Mouse (Mus musculus) liver, embryonic 15.5 days (tissue): ENCODE measurements around the gene Serpina3n. TPM values are rescaled to one million over a fixed set of nuclear protein-coding genes. Genes with fewer than 3 reads are reported as not detected.

ENCODE experiments used
- ATAC-seq: fragments of 200-750 bp; cut with Nextera tagmentation; 2 replicates; pipeline ENCODE4 v1.8.0; 2017; ENCODE audit warnings: moderate number of reproducible peaks, mild to moderate bottlenecking, moderate library complexity; ENCODE audit not compliant: insufficient read depth
- H3K27ac ChIP-seq: fragments of 300-500 bp; sonication (generic); replicated peaks from 2 replicates; pipeline ENCODE4 v1.5.1; 2015; ENCODE audit warnings: mild to moderate bottlenecking, inconsistent platforms
- H3K27me3 ChIP-seq: fragments of 300-500 bp; sonication (generic); 2 replicates; pipeline ENCODE4 v1.6.1; 2015; ENCODE audit warnings: mild to moderate bottlenecking, inconsistent platforms
- H3K36me3 ChIP-seq: fragments of 300-500 bp; sonication (generic); replicated peaks from 2 replicates; pipeline ENCODE4 v1.6.1; 2015; ENCODE audit warnings: moderate library complexity, mild to moderate bottlenecking, inconsistent platforms
- H3K4me1 ChIP-seq: fragments of 300-500 bp; sonication (generic); replicated peaks from 2 replicates; pipeline ENCODE4 v1.6.1; 2015; ENCODE audit warnings: inconsistent platforms
- H3K4me2 ChIP-seq: fragments of 300-500 bp; sonication (generic); 2 replicates; pipeline ENCODE4 v1.6.1; 2015; ENCODE audit warnings: moderate library complexity, mild to moderate bottlenecking, inconsistent platforms
- H3K4me3 ChIP-seq: fragments of 300-500 bp; sonication (generic); replicated peaks from 2 replicates; pipeline ENCODE4 v1.5.1; 2015; ENCODE audit warnings: mild to moderate bottlenecking, inconsistent platforms
- H3K9ac ChIP-seq: fragments of 300-500 bp; sonication (generic); 2 replicates; pipeline ENCODE4 v1.6.1; 2015; ENCODE audit warnings: moderate library complexity, mild to moderate bottlenecking, inconsistent platforms
- H3K9me3 ChIP-seq: fragments of 300-500 bp; sonication (generic); replicated peaks from 2 replicates; pipeline ENCODE4 v1.6.1; 2016; ENCODE audit warnings: inconsistent platforms
- WGBS: fragments of 180-500 bp; shearing (Covaris S2); methylation state at CpG from one replicate; pipeline ENCODE4 v1.1.7; 2015; ENCODE audit warnings: mixed read lengths; ENCODE audit not compliant: insufficient replicate concordance; 5-methylcytosine and 5-hydroxymethylcytosine counted together
- polyA plus RNA-seq: library from polyadenylated mRNA; unstranded; fragments of >200 nt; fragmentation: Nextera tagmentation; extraction: Ambion mirVana; gene quantifications from 2 replicates; pipeline ENCODE4 v1.2.1, GENCODE M21; 2015

Serpina3n gene
- polyA plus RNA-seq, 1 experiment from 2014 or later: 1.0 TPM

DNA sequence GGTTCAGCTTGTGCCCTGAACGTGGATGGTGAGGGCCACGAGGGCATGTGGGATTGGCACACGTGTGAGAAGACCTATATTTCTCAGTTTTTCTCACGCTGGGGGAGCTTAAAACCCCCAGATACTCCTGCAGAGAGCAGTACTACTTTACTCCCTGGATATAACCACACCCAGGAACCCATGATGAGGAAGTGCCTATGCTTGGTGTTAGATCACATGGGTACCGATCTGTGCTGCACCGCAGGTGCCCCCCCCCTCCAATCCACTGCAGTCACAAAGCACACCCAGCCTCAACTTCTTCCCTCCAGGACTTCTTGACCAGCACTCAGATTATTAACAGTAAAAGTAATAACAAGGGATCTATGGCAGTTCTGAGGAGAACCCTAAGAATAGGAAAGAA, 6.0 kb downstream of the Serpina3n start:
- Histone ChIP-seq H3K4me2 (no peak overlapping the region), H3K4me3 (no peak overlapping the region)
- WGBS: 53% methylated on average over 6 of the region's 6 CpGs

DNA sequence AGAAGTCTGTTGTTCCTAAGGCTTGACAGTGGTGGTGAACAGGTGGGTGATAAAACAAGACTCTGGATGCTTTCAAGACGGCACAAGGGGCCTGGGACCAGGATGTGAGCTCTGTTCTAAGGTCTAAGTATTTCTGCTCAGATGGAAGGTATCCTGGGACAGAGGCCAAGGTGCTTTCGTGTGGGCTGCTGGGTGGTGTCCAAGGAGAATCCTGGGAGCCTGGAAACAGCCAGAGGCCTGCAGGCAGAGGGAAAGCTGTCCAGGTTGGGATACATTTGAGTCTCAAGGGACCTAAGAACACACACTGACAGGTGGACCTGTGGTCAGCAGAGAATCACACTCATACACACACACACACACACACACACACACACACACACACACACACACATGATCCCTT, 8.0 kb downstream of the Serpina3n start:
- no peaks in the 10 kb centered on the region for H3K9me3 ChIP-seq
- no peak overlapping the region for H3K4me3 ChIP-seq
- H3K4me1 ChIP-seq: no peaks in the 10 kb centered on the region
- no peak overlapping the region for H3K4me2 ChIP-seq
- 38% methylated on average over 2 of the region's 2 CpGs for WGBS
- no peak overlapping the region for H3K27ac ChIP-seq
- H3K27me3 ChIP-seq: no peaks in the 10 kb centered on the region
- no peak overlapping the region for H3K9ac ChIP-seq
- no peak for ATAC-seq
- H3K36me3 ChIP-seq: no peaks in the 10 kb centered on the region

More for the DNA sequence above, 6.0 kb downstream of the Serpina3n start:
- no peaks in the 10 kb centered on the region for H3K27me3 ChIP-seq
- no peaks in the 10 kb centered on the region for H3K36me3 ChIP-seq
- H3K9ac ChIP-seq: no peak overlapping the region
- no peak for ATAC-seq
- no peaks in the 10 kb centered on the region for H3K4me1 ChIP-seq
- no peak overlapping the region for H3K27ac ChIP-seq
- no peaks in the 10 kb centered on the region for H3K9me3 ChIP-seq

DNA sequence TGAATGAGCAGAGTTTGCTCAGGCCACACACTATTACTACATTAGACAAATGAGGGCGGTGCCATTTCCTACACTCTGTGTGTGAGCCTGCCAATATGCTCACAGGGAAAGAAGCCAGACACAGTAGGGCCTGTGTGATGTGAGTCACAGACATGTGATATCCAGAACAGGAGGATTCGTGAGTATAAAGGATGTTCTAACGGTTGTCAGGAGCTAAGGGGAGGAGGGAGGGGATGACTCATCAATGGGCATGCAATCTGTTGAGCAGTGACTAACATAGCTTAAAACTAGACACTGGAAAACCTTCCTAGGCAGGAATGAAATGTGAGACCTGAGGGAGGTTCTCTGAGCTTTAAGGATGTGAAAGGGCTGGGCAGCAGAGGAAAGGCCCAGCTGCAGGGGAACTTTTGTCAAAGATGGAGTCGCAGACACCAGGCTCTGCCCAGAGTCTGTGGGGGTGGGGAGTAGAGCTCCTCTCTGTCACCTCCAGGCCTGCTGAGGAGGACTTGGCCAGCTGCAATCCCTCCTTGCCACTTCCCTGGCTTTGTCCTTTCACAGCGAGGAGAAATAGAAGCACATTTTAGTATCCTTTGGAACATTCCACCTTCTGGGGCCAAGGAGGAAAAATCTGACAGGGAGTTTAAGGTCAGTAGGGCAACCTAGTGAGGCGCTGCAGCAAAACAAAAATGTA, 9.2 kb downstream of the Serpina3n start:
- no peaks in the 10 kb centered on the region for H3K27me3 ChIP-seq
- H3K4me3 ChIP-seq: no peak overlapping the region
- H3K9ac ChIP-seq: no peak overlapping the region
- WGBS: 42% methylated on average over 6 of the region's 6 CpGs
- H3K4me1 ChIP-seq: no peaks in the 10 kb centered on the region
- H3K9me3 ChIP-seq: no peaks in the 10 kb centered on the region
- no peak for ATAC-seq
- H3K27ac ChIP-seq: no peak overlapping the region
- H3K4me2 ChIP-seq: no peak overlapping the region
- no peaks in the 10 kb centered on the region for H3K36me3 ChIP-seq

DNA sequence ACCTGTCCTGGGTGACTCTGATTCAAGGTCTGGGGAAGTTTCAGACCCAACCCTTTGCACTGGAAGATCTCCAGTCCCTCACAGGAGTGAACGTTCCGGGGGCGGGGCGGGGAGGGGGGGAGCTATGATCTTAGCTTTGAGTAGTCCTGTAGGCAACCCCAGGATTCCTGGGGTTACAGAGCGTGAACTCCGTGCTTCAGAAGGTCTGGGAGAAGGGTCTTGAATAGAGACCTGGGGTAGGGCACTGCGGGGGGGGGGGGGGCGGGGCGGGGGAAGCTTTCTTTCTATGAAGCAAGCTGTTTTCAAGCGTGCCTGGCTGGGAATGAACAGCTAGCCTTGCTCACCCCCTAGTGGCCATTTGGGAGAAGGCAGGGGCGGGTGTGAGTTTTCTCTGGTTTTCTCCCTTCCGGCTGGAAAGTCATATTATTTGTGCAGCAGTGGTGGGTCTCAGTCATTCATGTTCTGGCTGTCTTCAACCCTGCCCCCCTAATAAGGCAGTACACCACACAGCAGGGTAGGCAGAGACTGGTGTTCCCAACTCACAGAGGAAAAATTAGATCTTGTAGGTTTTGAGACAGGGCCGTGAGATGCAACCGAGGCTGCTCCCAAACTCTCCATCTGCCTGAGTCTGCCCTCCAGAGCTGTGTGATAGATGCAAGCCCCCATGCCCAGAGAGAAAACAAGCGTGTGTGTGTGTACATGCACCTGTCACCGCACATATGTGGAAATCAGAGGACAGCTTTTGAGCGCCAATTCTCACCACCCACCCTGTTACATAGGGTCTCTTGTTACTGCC, 12.0 kb downstream of the Serpina3n start:
- Histone ChIP-seq H3K9me3 (no peaks in the 10 kb centered on the region), H3K27me3 (no peaks in the 10 kb centered on the region), H3K36me3 (no peaks in the 10 kb centered on the region), H3K27ac (no peak overlapping the region), H3K4me2 (peak overlapping the region; percentile 25; the same call in 1 of the 2 replicates), H3K4me3 (0 out of 2 replicates have a peak overlapping the region, but pooled peaks have one; percentile 10), H3K4me1 (no peaks in the 10 kb centered on the region), H3K9ac (no peak overlapping the region)
- 16% methylated on average over 17 of the region's 17 CpGs for WGBS
- 0 out of 2 replicates have a peak, but pooled peaks have one; percentile 31 for ATAC-seq

DNA sequence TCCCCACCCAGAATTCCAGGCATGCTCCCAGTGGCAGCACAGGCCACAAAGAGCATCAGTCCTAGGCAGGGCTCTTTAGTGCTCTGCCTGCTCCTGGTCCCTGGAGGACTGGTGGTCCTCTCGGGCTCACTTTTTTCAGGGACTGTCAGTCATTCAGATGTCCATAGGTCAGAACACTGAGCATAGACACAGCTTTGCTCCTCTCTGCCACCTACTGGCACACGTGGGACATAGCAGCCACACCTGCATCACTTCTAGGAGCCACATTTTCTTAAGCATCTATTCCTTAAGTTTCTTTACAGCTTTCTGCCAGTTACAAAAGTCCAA, 12.6 kb downstream of the Serpina3n start:
- ATAC-seq: peak; percentile 28; the same call in 1 of the 2 replicates
- WGBS: 5% methylated on average over 2 of the region's 2 CpGs

DNA sequence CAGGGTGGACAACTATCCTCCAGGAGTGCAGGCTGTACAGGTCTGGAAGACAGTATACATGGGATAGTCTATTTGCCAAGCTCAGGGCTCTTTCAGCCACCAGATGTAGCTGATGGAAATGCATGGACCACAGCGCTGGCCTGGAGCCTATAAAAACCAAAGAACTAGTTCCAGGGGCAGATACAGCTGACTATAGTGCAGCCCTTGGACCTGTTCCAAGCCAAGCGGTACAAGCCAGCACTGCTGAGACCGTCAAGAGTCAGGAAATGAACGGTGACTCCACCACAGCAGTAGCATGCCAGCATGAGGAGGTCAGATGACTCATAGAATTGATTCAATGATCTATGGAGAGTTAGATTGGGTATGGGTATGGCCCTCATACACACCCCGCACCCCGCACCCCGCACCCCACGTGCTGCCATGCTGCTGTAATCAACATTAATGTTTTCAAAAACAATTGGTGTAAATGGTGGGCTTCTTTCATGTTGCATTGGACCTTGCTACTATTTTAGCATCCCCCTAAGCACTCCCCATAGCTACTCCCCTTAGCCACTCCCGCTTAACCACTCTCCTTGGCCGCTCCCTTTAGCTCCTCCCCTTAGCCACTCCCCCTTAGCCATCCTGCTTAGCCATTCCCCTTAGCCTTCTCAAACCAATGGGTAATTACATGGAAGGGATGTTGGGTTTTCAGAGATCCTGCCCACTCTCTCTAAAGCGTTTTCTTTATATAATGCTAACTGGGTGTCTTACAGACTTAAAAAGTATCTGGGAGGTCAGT, 16.3 kb downstream of the Serpina3n start:
- ATAC-seq: no peak
- Histone ChIP-seq H3K27ac (no peak overlapping the region), H3K4me2 (no peak overlapping the region), H3K4me1 (no peaks in the 10 kb centered on the region), H3K36me3 (no peaks in the 10 kb centered on the region), H3K27me3 (no peaks in the 10 kb centered on the region), H3K9ac (no peak overlapping the region), H3K9me3 (no peaks in the 10 kb centered on the region), H3K4me3 (no peak overlapping the region)
- 62% methylated on average over 11 of the region's 11 CpGs for WGBS

More for the DNA sequence above, 12.6 kb downstream of the Serpina3n start:
- H3K9me3 ChIP-seq: no peaks in the 10 kb centered on the region
- no peaks in the 10 kb centered on the region for H3K27me3 ChIP-seq
- H3K4me1 ChIP-seq: no peaks in the 10 kb centered on the region
- H3K36me3 ChIP-seq: no peaks in the 10 kb centered on the region
- no peak overlapping the region for H3K4me3 ChIP-seq
- no peak overlapping the region for H3K4me2 ChIP-seq
- no peak overlapping the region for H3K9ac ChIP-seq
- H3K27ac ChIP-seq: no peak overlapping the region

DNA sequence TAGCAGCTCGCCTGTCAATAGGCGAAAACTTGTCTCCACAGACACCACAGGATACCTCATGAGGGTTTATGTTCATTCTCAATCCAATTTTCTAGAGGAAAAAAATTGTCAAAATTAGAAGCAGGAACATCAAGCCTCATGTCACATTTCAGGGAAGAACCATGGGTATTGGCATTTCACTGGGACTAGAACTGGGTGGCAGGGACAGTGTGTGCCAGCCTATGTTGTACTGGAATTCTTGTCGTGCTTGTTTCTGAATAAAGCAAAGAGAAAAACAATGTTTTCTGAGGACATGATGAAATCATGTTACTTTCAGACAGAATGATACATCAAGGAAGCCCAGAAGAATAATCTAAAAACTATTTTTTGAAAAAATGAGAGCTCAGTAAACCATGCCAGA, 19.1 kb downstream of the Serpina3n start:
- Histone ChIP-seq H3K4me2 (no peak overlapping the region), H3K36me3 (no peaks in the 10 kb centered on the region), H3K27ac (no peak overlapping the region), H3K9me3 (no peaks in the 10 kb centered on the region), H3K4me1 (no peaks in the 10 kb centered on the region), H3K27me3 (no peaks in the 10 kb centered on the region), H3K9ac (no peak overlapping the region), H3K4me3 (no peak overlapping the region)
- whole genome bisulfite sequencing: 55% methylated on average over 3 of the region's 3 CpGs
- no peak for ATAC-seq

DNA sequence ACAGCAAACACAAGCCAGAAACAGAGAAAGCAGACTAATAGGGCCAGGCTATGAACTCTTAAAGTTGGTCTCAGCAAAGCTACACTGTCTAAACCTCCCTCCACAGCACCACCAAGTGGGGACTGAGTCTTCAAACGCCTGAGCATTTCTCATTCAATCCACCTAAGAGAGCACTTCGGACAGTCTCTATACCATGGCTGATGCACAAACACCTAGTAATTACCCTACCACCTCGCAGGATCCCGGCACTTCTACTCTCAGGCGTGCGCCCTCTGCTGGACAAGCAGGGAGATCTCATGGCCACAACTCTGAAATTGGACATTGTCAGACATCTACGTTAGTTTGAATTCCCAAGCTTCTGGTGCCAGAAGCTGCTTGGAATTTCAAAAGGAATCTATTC, 20.4 kb downstream of the Serpina3n start:
- Histone ChIP-seq H3K9ac (no peak overlapping the region), H3K27ac (no peak overlapping the region)
- ATAC-seq: no peak

DNA sequence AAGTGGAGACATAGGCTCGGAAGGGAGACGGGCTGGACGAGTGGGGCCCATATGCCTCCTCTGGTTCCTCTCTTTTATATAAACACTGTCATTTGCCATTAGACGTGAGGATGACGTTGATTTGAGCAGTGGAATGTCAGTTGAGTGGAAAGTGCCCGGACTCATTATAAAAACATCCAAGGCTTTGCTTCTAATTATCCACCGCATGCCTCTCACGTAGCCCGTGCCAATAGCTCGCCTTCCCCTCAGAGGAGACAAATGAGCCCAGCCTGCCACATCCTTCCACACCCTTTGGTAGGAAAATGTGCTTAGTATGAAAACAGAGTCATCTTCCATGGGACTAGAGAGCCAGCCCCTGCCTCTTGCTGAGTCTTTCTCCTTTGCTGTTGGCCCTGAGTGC, 24.8 kb downstream of the Serpina3n start:
- H3K4me2 ChIP-seq: no peak overlapping the region
- no peak for ATAC-seq
- no peaks in the 10 kb centered on the region for H3K27me3 ChIP-seq
- no peaks in the 10 kb centered on the region for H3K4me1 ChIP-seq
- no peaks in the 10 kb centered on the region for H3K36me3 ChIP-seq
- no peaks in the 10 kb centered on the region for H3K9me3 ChIP-seq
- WGBS: 64% methylated on average over 10 of the region's 10 CpGs
- H3K27ac ChIP-seq: no peak overlapping the region
- H3K4me3 ChIP-seq: no peak overlapping the region
- no peak overlapping the region for H3K9ac ChIP-seq

More for the DNA sequence above, 20.4 kb downstream of the Serpina3n start:
- 9% methylated on average over 7 of the region's 7 CpGs for WGBS
- Histone ChIP-seq H3K4me2 (no peak overlapping the region), H3K4me1 (no peaks in the 10 kb centered on the region), H3K36me3 (no peaks in the 10 kb centered on the region), H3K27me3 (no peaks in the 10 kb centered on the region), H3K9me3 (no peaks in the 10 kb centered on the region), H3K4me3 (no peak overlapping the region)

DNA sequence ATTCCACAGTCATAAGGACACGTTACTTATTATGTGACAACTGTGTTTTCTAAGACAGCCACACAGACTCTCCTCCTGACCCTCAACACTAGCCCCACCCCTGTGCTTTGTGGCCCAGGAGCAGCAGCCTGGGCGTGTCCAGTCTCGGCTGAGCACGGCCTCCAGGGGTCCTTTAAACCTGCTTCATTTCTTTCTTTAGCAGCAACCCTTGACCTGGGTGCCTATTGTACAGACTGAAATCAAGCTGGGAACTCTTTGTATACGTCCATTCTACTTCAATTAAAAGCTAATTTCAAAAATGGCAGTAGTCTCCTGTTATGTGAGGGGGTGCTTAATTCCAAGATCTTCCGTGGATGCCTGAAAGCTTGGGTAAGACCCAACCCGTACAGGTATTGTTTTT, 26.7 kb downstream of the Serpina3n start:
- Histone ChIP-seq H3K27me3 (no peaks in the 10 kb centered on the region), H3K36me3 (no peaks in the 10 kb centered on the region), H3K27ac (no peak overlapping the region), H3K4me2 (no peak overlapping the region), H3K4me3 (no peak overlapping the region), H3K4me1 (no peaks in the 10 kb centered on the region), H3K9ac (no peak overlapping the region), H3K9me3 (no peaks in the 10 kb centered on the region)
- 45% methylated on average over 7 of the region's 7 CpGs for WGBS
- ATAC-seq: no peak
